Mouse (Mus musculus) ES-Bruce4 (cell line): ENCODE measurements at regions not wholly inside any gene's neighbourhood (a gene's known extent, or its start where the extent isn't known, plus 50 kb on each side); places are given as distances from the start of the nearest gene placed in this dataset.

Experiments used
- CTCF ChIP-seq: IDR thresholded peaks from one replicate; pipeline ENCODE4 v1.8.1; 2011; ENCODE audit warnings: low read depth, low read length
- EP300 ChIP-seq: IDR thresholded peaks from 2 replicates; pipeline ENCODE4 v1.6.1; 2011; ENCODE audit warnings: low read depth, low read length; ENCODE audit not compliant: insufficient read depth
- POLR2A ChIP-seq: IDR thresholded peaks from one replicate; pipeline ENCODE4 v1.8.1; 2011; ENCODE audit warnings: low read length; ENCODE audit not compliant: insufficient read depth

DNA sequence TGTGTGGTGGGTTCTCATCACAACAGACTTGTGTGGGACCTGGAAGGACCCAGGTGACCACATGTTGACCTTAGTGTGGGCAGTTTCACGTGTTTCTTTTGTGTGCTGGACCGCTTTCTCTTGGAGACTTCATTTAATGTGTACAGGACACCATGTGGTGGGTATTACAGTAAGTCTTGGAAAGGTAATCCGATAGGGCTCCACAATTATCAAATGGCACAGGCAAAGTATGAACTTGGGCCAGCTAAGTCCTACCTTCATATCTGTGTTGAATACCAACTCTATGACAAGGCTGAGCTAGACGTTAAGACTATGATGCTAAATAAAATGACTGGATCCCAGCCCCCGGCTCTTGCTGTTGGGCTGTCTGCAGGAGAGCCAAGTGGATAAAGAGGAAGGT lies 173.5 kb downstream of the 1500009L16Rik start:
- TF ChIP-seq CTCF, result no peak
- TF ChIP-seq EP300, result no peak
- TF ChIP-seq POLR2A, result no peak
